ENCODE assay signal across 12 mouse cellular contexts in the genomic region with DNA sequence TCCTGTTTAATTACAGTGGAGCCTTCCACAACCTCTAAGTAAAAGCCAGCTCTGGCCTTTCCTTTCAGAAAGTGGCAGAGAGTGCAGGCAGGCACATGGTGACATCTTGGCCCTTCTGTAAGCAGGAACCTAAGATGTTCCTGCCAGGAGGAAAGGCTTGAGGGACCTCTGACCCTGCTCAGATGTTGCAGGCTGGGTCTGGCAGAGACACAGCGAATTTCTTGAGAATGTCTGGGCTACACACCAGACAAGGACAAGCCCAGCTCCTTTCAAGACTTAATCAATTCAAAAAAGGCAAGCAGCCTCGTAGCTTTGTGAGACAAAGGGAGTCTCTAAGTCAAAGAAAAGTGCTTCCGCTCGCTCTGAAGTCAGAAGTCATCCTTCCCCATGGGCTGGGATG.
A peak's percentile ranks its signal among the peaks of the same experiment; 100 is the strongest.
DNase-seq lines count a peak whose midpoint lies in the region; ATAC-seq and TF ChIP-seq lines count a peak whose summit lies in the region.
"Had no signal": no experiment of that assay in that cellular context is flagged by ENCODE, and none has a peak within 500 bp of the region (broad histone marks: within the 10 kb centered on the region; RNA-seq: fewer than 3 reads in every experiment).

No protein-coding gene starts in this region.

- ATAC-seq in midbrain, postnatal 0 days (ENCODE audit: low FRiP score), result no peak
- ATAC-seq: liver, embryonic 12.5 days; Patski had no signal

- intact Hi-C loops in left cerebral cortex, postnatal 10 days (cut with DNase I), result loop anchor here (5.0 kb wide), 1 partner anchor 122 kb away; no protein-coding TSS in a partner anchor

- H3K36me3 ChIP-seq in midbrain, embryonic 10.5 days, result no peaks in the 10 kb centered on the region
- H3K36me3 ChIP-seq in midbrain, postnatal 0 days (ENCODE audit: insufficient read depth, low read length), result no peaks in the 10 kb centered on the region
- H3K36me3 ChIP-seq in limb, embryonic 10.5 days, result no peaks in the 10 kb centered on the region
- H3K36me3 ChIP-seq: kidney, embryonic 15.5 days; liver, embryonic 12.5 days had no signal

- 0 out of 2 replicates have a peak, but pooled peaks cover 8% of the 10 kb centered on the region for H3K27me3 ChIP-seq in midbrain, embryonic 10.5 days (ENCODE audit: low read depth, poor library complexity, severe bottlenecking)
- H3K27me3 ChIP-seq in midbrain, postnatal 0 days (ENCODE audit: insufficient read depth, low read length), result no peaks in the 10 kb centered on the region
- no peaks in the 10 kb centered on the region for H3K27me3 ChIP-seq in limb, embryonic 10.5 days (ENCODE audit: low read depth, poor library complexity, severe bottlenecking)
- H3K27me3 ChIP-seq: kidney, embryonic 15.5 days; liver, embryonic 12.5 days had no signal

- H3K9me3 ChIP-seq in midbrain, embryonic 10.5 days (replicated peaks), result no peaks in the 10 kb centered on the region
- H3K9me3 ChIP-seq in midbrain, postnatal 0 days (ENCODE audit: low read length), result no peaks in the 10 kb centered on the region
- H3K9me3 ChIP-seq in limb, embryonic 10.5 days (replicated peaks), result no peaks in the 10 kb centered on the region
- H3K9me3 ChIP-seq: kidney, embryonic 15.5 days; liver, embryonic 12.5 days had no signal

- no peak overlapping the region for H3K4me2 ChIP-seq in midbrain, postnatal 0 days (ENCODE audit: low read depth, low read length, poor library complexity, severe bottlenecking)
- H3K4me2 ChIP-seq: kidney, embryonic 15.5 days; liver, embryonic 12.5 days had no signal

- H3K9ac ChIP-seq in midbrain, postnatal 0 days (replicated peaks; ENCODE audit: low read length, poor library complexity, severe bottlenecking), result no peak overlapping the region
- H3K9ac ChIP-seq: kidney, embryonic 15.5 days; liver, embryonic 12.5 days had no signal

- TF ChIP-seq CTCF in midbrain, postnatal 0 days (IDR thresholded peaks at IDR 0.05), result no peak

- peak overlapping the region; percentile 71 for H3K27ac ChIP-seq in midbrain, embryonic 10.5 days (replicated peaks)
- H3K27ac ChIP-seq in midbrain, postnatal 0 days (ENCODE audit: low read depth, low read length), result no peak overlapping the region
- peak overlapping the region; percentile 79 for H3K27ac ChIP-seq in limb, embryonic 10.5 days
- H3K27ac ChIP-seq: kidney, embryonic 15.5 days; liver, embryonic 12.5 days had no signal

- no peak overlapping the region for H3K4me3 ChIP-seq in midbrain, embryonic 10.5 days
- H3K4me3 ChIP-seq in midbrain, postnatal 0 days (ENCODE audit: low read depth, low read length), result no peak overlapping the region
- no peak overlapping the region for H3K4me3 ChIP-seq in limb, embryonic 10.5 days
- H3K4me3 ChIP-seq: kidney, embryonic 15.5 days; liver, embryonic 12.5 days had no signal

- peaks cover 30% of the 10 kb centered on the region for H3K4me1 ChIP-seq in midbrain, embryonic 10.5 days
- no peaks in the 10 kb centered on the region for H3K4me1 ChIP-seq in midbrain, postnatal 0 days (ENCODE audit: insufficient read depth, low read length)
- peaks cover 26% of the 10 kb centered on the region for H3K4me1 ChIP-seq in limb, embryonic 10.5 days
- H3K4me1 ChIP-seq: liver, embryonic 12.5 days had no signal

- 9% methylated on average over 4 of the region's 4 CpGs for WGBS in midbrain, embryonic 10.5 days
- WGBS in midbrain, postnatal 0 days, result 24% methylated on average over 4 of the region's 4 CpGs
- WGBS in limb, embryonic 10.5 days, result 24% methylated on average over 4 of the region's 4 CpGs

- peak; percentile 15 for DNase-seq in adrenal gland, postnatal 10 days
- DNase-seq in adrenal gland, postnatal 25 days, result no peak
- DNase-seq in midbrain, embryonic 10.5 days (ENCODE audit: low spot score), result peak; percentile 21
- no peak for DNase-seq in midbrain, postnatal 0 days (ENCODE audit: low spot score)
- peak; percentile 36 for DNase-seq in limb, embryonic 10.5 days (ENCODE audit: low spot score)
- no peak for DNase-seq in left cerebral cortex, postnatal 10 days (ENCODE audit: extremely low spot score in 1 of 2, low spot score in 2 of 2)
- no peak for DNase-seq in spleen, postnatal 14 days (ENCODE audit: low spot score in 2 of 2)
- DNase-seq in kidney, adult 11 months, result no peak
- DNase-seq: cerebellum, adult 9-11 months had no signal

Comparison
In these comparisons a context has a peak if more than half of its experiments do, and no peak if none do; other contexts are left out.
1. DNase-seq: peak in adrenal gland, postnatal 10 days (single experiment), midbrain, embryonic 10.5 days (single experiment) and limb, embryonic 10.5 days (single experiment); none in adrenal gland, postnatal 25 days (single experiment), midbrain, postnatal 0 days (single experiment), left cerebral cortex, postnatal 10 days (0 of 2), spleen, postnatal 14 days (0 of 2) and kidney, adult 11 months (single experiment).